Mouse (Mus musculus) lung, adult 2 months (tissue): ENCODE results near the gene Tenm2.

Experiments used
- CTCF ChIP-seq: fragments of 200-500 bp; IDR thresholded peaks from 2 replicates; pipeline ENCODE4 v1.5.1; 2011; ENCODE audit warnings: mild to moderate bottlenecking, low read length, control low read depth; ENCODE audit not compliant: insufficient read depth
- POLR2A ChIP-seq: fragments of 200-500 bp; IDR thresholded peaks from 2 replicates; pipeline ENCODE4 v1.6.1; 2011; ENCODE audit warnings: low read depth, mild to moderate bottlenecking, control low read depth, low read length, borderline replicate concordance; ENCODE audit errors: extremely low read depth

GRCm38 (mm10) chr11:36173076-36173690 lies 1062.6 kb downstream of the Tenm2 start:
- TF ChIP-seq POLR2A = no peak
- TF ChIP-seq CTCF = no peak
